Mouse (Mus musculus): Measurements from ENCODE around the gene Twf2. TPM values are rescaled to one million over a fixed set of nuclear protein-coding genes. Genes with fewer than 3 reads are reported as not detected.

Gene Twf2
- polyA plus RNA-seq, 1 experiment from 2014 or later, result 51.5 TPM

DNA sequence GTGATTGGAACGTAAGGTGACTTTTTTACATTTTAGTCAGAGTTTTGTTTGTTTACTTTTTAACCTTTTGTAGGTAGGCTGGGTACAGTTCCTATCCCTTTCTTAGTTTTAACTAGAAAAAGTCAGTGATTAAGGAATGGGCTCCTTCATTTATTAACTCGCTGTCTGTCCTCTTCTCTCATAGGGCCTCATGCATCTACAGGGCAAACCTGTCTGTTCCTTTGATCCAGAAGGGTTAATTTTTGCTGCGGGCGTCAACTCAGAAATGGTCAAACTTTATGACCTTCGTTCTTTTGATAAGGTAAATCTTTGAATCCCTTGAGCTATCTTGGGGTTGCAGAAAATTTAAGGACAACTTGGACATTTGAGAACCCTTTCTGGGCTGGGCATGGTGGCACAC lies 18.9 kb upstream of the Twf2 start:
- Histone ChIP-seq H3K4me3 (replicated peaks) (no peak overlapping the region), H3K27ac (no peak overlapping the region), H3K4me1 (replicated peaks) (no peaks in the 10 kb centered on the region), H3K27me3 (replicated peaks) (no peaks in the 10 kb centered on the region), H3K9ac (no peak overlapping the region), H3K4me2 (replicated peaks) (no peak overlapping the region), H3K36me3 (peaks cover 65% of the 10 kb centered on the region), H3K9me3 (no peaks in the 10 kb centered on the region)
- no peak for ATAC-seq
- 75% methylated on average over 5 of the region's 5 CpGs for WGBS

DNA sequence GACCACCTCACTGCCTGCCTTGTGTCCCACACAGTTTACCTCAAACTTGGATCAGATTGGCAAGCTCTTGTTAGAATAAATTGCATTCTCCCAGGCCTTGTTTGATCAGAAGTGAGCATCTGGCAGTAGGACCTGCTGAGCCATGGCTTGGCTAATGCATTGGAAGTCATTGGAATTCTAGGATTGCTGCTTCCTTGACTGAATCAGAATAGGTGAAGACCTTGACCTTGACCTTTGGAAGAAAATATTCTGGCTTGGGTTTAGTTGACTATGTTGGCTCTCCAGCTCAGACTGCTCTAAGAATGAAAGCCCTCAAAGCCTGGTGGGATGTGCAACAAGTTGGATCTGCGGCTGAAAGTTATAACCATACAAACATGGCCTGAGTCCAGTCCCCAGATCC lies 11.6 kb upstream of the Twf2 start:
- H3K36me3 ChIP-seq, result peaks cover 57% of the 10 kb centered on the region
- no peak overlapping the region for H3K4me3 ChIP-seq (replicated peaks)
- WGBS, result 91% methylated on average over 1 of the region's 1 CpGs
- ATAC-seq, result no peak
- no peaks in the 10 kb centered on the region for H3K4me1 ChIP-seq (replicated peaks)
- H3K9me3 ChIP-seq, result no peaks in the 10 kb centered on the region
- H3K4me2 ChIP-seq (replicated peaks), result no peak overlapping the region
- H3K27ac ChIP-seq, result no peak overlapping the region
- H3K27me3 ChIP-seq (replicated peaks), result no peaks in the 10 kb centered on the region
- H3K9ac ChIP-seq, result no peak overlapping the region

DNA sequence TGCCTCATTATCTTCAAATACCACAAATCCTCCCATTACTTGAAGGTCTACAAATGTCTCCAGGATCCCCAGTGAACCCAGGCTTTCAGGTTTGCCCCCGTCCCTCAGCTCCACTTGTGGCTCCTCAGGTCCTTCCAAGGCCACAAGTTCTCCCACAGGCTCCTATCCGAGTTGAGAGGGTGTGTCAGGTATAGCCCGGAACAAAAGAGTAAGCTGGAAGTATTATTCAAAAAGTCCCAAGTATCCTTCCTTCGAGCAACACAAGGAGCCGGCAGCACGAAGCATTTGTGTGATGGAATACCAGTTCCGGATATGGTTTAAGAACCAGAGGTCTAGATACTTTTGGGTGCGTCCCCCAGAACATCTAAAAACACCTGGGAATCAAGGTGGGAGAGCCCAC lies 10.9 kb upstream of the Twf2 start:
- Histone ChIP-seq H3K4me3 (replicated peaks) (no peak overlapping the region), H3K9ac (no peak overlapping the region), H3K9me3 (no peaks in the 10 kb centered on the region), H3K4me1 (replicated peaks) (no peaks in the 10 kb centered on the region), H3K36me3 (peaks cover 55% of the 10 kb centered on the region), H3K27me3 (replicated peaks) (no peaks in the 10 kb centered on the region), H3K27ac (no peak overlapping the region), H3K4me2 (replicated peaks) (no peak overlapping the region)
- 94% methylated on average over 8 of the region's 8 CpGs for WGBS
- no peak for ATAC-seq

DNA sequence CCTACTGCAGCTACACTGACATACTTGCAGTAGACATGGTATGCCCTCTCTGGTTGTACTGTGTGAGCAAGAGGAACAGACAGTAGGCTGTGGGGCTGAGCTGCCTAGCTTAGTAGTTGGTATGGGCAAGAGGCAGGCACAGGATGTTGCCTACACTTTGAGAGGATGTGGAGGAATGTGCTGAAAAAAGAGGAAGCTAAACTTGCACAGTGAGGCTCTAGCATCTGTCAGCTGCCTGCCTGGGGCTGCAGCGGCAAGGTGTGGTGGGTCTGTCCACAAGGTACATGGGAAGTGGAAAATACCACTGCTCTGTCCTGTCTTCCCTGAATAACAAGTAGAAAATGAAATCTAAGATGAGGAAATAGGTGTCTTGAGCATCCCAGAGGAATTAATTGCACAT lies 9.9 kb upstream of the Twf2 start:
- H3K4me1 ChIP-seq (replicated peaks), result peaks cover 3% of the 10 kb centered on the region; the same call in 1 of the 2 replicates
- H3K4me3 ChIP-seq (replicated peaks), result no peak overlapping the region
- H3K9me3 ChIP-seq, result no peaks in the 10 kb centered on the region
- no peak overlapping the region for H3K27ac ChIP-seq
- H3K36me3 ChIP-seq, result peaks cover 47% of the 10 kb centered on the region
- 86% methylated on average over 1 of the region's 1 CpGs for WGBS
- H3K4me2 ChIP-seq (replicated peaks), result no peak overlapping the region
- ATAC-seq, result no peak
- no peak overlapping the region for H3K9ac ChIP-seq
- no peaks in the 10 kb centered on the region for H3K27me3 ChIP-seq (replicated peaks)

DNA sequence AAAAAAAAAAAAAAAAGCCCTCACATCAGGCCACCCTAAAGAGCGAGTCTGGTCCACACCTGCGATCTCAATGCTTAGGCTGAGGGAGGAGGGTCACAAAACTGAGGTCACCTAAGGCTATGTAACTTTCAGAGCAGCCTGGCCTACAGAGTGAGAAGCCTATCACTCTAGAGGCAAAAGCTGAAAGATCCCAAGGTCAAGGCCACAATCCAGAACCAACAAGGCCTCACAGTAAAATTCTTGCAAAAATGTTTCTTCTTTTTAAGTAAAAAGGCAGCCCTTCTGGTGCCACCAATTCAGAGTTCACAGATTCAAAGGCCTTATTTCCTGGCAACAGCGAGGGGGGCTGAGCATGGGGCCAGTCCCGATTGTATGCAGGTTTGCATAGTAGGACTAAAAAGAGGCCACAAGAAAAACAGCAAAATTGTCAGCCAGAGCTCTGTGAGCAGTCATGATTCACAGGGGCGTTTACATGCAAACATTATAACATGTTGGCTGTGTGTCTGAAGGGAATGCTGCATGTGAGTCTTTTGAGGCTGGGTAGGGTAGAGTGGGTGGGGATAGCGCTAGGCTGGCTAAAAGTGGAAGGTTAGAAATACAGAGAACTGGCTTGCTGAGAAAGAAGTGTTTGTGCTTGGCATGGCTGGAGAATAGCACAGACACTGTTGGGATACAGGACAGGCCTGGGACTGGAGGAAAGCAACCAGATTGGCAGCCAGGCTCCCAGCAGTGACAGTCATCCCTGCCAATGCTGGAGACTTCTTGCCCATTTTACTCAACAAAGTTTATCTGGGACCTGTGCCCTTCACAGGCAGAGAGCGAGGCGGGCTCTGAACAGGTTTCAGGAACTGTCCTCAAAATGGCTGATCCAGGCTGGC lies 8.7 kb upstream of the Twf2 start:
- no peak overlapping the region for H3K9ac ChIP-seq
- H3K27me3 ChIP-seq (replicated peaks), result no peaks in the 10 kb centered on the region
- no peak overlapping the region for H3K4me2 ChIP-seq (replicated peaks)
- peaks cover 9% of the 10 kb centered on the region for H3K4me1 ChIP-seq (replicated peaks)
- H3K9me3 ChIP-seq, result no peaks in the 10 kb centered on the region
- no peak for ATAC-seq
- 88% methylated on average over 8 of the region's 8 CpGs for WGBS
- no peak overlapping the region for H3K4me3 ChIP-seq (replicated peaks)
- H3K27ac ChIP-seq, result no peak overlapping the region
- H3K36me3 ChIP-seq, result peaks cover 37% of the 10 kb centered on the region

DNA sequence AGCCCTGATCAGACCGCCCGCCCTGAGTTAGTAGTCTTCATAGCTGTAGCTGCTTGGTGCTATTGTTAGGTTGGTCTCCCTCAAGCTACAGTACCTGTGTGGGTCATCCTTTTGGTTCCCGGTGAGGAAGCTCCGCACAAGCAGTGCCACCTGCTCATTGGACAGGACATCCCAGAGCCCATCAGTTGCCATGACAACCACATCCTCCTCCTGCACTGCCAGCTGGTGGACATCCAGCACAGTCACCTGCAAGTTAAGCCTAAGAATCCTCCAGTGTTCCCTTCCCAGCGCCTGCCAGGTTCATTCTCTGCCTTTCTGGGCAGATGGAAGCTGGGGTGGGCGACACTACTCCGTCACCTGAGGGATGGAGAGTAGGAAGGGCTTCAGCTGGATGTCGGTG lies 7.2 kb upstream of the Twf2 start:
- Histone ChIP-seq H3K36me3 (peaks cover 22% of the 10 kb centered on the region), H3K9ac (no peak overlapping the region), H3K4me3 (replicated peaks) (no peak overlapping the region), H3K27me3 (replicated peaks) (no peaks in the 10 kb centered on the region), H3K4me2 (replicated peaks) (no peak overlapping the region), H3K27ac (no peak overlapping the region), H3K4me1 (replicated peaks) (peaks cover 16% of the 10 kb centered on the region), H3K9me3 (no peaks in the 10 kb centered on the region)
- no peak for ATAC-seq
- 85% methylated on average over 8 of the region's 8 CpGs for WGBS

DNA sequence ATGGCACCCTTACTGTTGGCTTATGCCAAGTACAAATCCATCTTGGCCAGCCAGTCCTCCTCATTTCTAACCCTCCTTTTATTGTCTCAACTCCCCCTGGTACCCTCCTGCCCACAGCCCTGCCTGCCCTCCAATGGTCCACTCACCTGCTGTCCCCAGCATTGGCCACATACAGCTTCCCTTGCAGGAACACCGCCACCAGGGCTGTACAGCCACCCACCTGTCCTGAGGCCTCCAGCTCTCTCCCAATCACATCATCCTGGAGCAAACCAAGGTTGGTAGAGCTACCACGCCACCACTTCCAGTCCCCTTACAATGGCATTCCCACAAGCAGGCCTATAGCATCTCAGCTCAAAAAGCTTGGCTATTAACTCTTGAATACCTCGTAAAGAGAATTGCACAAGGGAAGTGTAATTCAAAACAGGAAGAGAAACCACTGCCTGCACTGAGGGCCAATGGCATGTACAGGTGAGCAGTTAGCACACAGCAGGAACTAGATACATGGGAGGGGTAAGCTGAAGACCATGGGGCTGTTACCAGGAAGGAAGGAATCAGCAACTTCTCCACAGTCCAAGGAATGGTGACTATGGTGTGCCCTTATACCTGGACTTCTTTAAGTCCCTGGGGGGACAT lies 5.7 kb upstream of the Twf2 start:
- no peak overlapping the region for H3K9ac ChIP-seq

DNA sequence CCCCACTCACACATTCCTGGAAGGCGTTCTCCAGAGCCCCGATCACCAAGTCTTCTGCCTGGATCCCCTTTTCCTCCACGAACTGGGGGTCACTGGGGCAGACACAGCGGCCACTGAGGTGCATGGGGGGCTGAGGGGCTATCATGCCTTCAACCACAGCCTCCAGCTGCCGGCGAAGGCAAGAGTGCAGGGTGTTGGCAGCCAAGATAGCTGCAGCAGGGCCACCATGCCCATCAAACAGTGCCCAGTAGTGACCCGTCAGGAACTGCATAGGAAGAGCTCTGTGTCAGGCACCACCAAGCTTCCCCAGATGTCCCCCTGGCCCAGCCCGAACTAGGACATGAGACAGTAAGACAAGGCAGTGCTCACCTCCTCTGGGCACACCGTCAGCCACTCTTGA lies 5.2 kb upstream of the Twf2 start:
- ATAC-seq, result no peak
- WGBS, result 88% methylated on average over 9 of the region's 9 CpGs
- peak overlapping the region; percentile 72; the same call in 1 of the 2 replicates for H3K4me3 ChIP-seq (replicated peaks)
- H3K4me2 ChIP-seq (replicated peaks), result 0 out of 2 replicates have a peak overlapping the region, but pooled peaks have one; percentile 79
- peaks cover 9% of the 10 kb centered on the region; the same call in 1 of the 2 replicates for H3K36me3 ChIP-seq
- H3K9me3 ChIP-seq, result no peaks in the 10 kb centered on the region
- H3K27ac ChIP-seq, result no peak overlapping the region
- H3K9ac ChIP-seq, result no peak overlapping the region
- H3K4me1 ChIP-seq (replicated peaks), result peaks cover 20% of the 10 kb centered on the region
- H3K27me3 ChIP-seq (replicated peaks), result no peaks in the 10 kb centered on the region

More for the DNA sequence above, 5.7 kb upstream of the Twf2 start:
- H3K4me3 ChIP-seq (replicated peaks), result no peak overlapping the region
- no peak overlapping the region for H3K27ac ChIP-seq
- H3K9me3 ChIP-seq, result no peaks in the 10 kb centered on the region
- no peak overlapping the region for H3K4me2 ChIP-seq (replicated peaks)
- peaks cover 11% of the 10 kb centered on the region; the same call in 1 of the 2 replicates for H3K36me3 ChIP-seq
- peaks cover 18% of the 10 kb centered on the region for H3K4me1 ChIP-seq (replicated peaks)
- 90% methylated on average over 3 of the region's 3 CpGs for WGBS
- H3K27me3 ChIP-seq (replicated peaks), result no peaks in the 10 kb centered on the region
- no peak for ATAC-seq

DNA sequence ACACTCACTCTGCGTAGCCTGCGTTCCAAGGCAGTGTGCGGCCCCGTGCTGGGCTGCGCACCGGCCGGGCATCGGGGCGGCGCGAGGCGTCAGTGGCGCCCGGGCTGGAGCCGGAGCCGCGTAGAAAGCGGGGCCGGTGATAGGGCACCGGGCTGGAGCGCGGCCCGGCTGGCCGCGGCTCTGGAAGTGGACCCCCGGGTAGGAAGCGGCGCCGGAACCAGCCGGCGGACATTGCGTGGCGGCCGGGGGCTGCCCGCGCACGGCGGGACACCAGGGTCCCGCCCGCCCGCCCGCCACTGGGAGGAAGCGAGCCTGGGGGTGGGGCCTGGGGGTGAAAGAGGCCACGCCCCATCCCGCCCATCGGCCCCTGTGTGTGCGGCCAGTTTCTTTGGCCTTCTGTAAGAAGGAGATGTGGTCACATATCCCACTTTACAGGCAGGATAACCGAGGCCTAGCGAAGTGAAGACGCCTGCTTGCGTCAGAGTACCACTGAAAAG lies 3.9 kb upstream of the Twf2 start:
- Histone ChIP-seq H3K36me3 (peaks cover 9% of the 10 kb centered on the region; the same call in 1 of the 2 replicates), H3K4me1 (replicated peaks) (peaks cover 25% of the 10 kb centered on the region), H3K9me3 (no peaks in the 10 kb centered on the region), H3K4me3 (replicated peaks) (peak overlapping the region; percentile 72), H3K4me2 (replicated peaks) (peak overlapping the region; percentile 79), H3K9ac (peak overlapping the region; percentile 75), H3K27me3 (replicated peaks) (no peaks in the 10 kb centered on the region), H3K27ac (peak overlapping the region; percentile 54)
- peak; percentile 70 for ATAC-seq
- WGBS, result under 1% methylated on average over 51 of the region's 51 CpGs

DNA sequence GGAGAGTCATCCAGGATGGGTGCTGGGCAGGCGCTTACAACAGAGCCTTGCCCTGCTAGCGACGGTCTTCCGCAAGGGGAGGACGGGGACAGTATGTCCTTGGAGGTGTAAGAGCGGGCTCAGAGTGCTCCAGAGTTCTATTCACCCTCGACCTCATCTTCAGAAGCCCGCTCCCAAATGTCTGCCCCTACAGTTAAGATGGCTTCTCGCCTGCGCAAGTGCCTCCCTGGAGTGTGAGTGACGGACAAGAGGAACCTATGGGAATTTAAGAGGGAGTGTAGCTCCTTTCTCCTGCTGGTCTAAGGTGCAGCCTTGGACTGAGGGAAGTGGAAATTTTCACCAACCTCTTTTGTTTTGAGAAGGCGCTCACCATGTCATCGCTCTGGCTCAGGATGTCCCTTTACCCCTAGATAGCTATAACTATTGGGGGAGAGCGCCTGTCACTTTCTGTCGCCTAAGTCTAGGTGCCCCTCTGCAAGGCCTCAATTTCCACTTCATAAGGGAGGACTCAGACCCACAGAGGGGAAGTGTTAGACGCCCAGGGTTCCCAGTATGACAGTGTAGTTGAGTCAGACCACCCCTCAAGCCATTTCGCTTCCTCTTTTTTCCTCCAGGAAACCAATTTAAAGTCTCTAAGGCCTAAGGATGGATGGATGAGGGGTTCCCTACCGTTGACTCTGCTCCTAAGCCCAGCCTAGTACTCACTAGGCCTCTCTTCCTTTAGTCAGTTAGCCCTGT lies 3.2 kb upstream of the Twf2 start, which contains the start of gene Ppm1m:
Gene Ppm1m, minus strand, starts transcription at position 212 of the 738 bp plus-strand sequence.
- Histone ChIP-seq H3K4me3 (replicated peaks) (peak within 1 kb of the TSS; percentile 72), H3K9me3 (no peaks in the 10 kb centered on the region), H3K4me1 (replicated peaks) (peaks cover 32% of the 10 kb centered on the region), H3K27me3 (replicated peaks) (no peaks in the 10 kb centered on the region), H3K27ac (peak within 1 kb of the TSS; percentile 54), H3K9ac (peak within 1 kb of the TSS; percentile 75), H3K4me2 (replicated peaks) (peak within 1 kb of the TSS; percentile 79), H3K36me3 (peaks cover 9% of the 10 kb centered on the region; the same call in 1 of the 2 replicates)
- WGBS, result 50% methylated on average over 18 of the region's 18 CpGs
- ATAC-seq, result peak; percentile 3; the same call in 1 of the 2 replicates

DNA sequence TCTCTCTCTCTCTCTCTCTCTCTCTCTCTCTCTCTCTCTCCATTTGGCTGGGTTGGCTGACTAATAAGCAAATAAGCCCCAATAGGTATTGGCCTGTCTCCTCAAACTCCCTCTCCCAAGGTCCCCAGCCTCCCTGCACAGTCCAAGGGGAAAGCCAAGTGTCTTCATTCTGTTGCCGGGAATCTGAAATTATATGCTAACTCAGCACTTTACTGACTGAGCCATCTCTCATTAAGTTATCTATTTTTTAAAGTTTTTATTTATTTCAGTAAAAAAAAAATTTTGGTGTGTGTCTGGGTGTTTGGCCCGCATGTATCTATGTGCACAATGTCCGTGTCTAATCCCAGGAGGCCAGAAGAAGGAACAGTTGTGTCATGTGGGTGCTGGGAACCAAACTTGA lies 1.0 kb upstream of the Twf2 start:
- no peak for ATAC-seq
- no peak overlapping the region for H3K27ac ChIP-seq
- H3K9me3 ChIP-seq, result no peaks in the 10 kb centered on the region
- peak overlapping the region; percentile 64 for H3K4me3 ChIP-seq (replicated peaks)
- peaks cover 39% of the 10 kb centered on the region for H3K4me1 ChIP-seq (replicated peaks)
- H3K36me3 ChIP-seq, result no peaks in the 10 kb centered on the region
- no peak overlapping the region for H3K9ac ChIP-seq
- H3K27me3 ChIP-seq (replicated peaks), result no peaks in the 10 kb centered on the region
- WGBS, result 79% methylated on average over 3 of the region's 3 CpGs
- H3K4me2 ChIP-seq (replicated peaks), result no peak overlapping the region
